Mouse (Mus musculus): ENCODE measurements around the gene Rbfox1. TPM values are rescaled to one million over a fixed set of nuclear protein-coding genes. Genes with fewer than 3 reads are reported as not detected.

The Rbfox1 gene
- polyA plus RNA-seq, 1 experiment from 2014 or later: 223 TPM

- H3K27ac ChIP-seq: no peak overlapping the region
- H3K9me3 ChIP-seq: no peaks in the 10 kb centered on the region
- H3K36me3 ChIP-seq (replicated peaks): no peaks in the 10 kb centered on the region
- H3K9ac ChIP-seq: no peak overlapping the region
- ATAC-seq (replicated peaks): no peak
- no peaks in the 10 kb centered on the region for H3K4me1 ChIP-seq
- no peak overlapping the region for H3K4me3 ChIP-seq
- no peak overlapping the region for H3K4me2 ChIP-seq
- no peaks in the 10 kb centered on the region for H3K27me3 ChIP-seq (replicated peaks)
- WGBS: 81% methylated on average over 4 of the region's 4 CpGs
Measured at GRCm38 (mm10) chr16:7251696-7252095, 1366.5 kb downstream of the Rbfox1 start.

- Histone ChIP-seq H3K27ac (no peak overlapping the region), H3K4me1 (no peaks in the 10 kb centered on the region), H3K9ac (no peak overlapping the region), H3K9me3 (no peaks in the 10 kb centered on the region), H3K4me3 (no peak overlapping the region), H3K4me2 (no peak overlapping the region), H3K27me3 (replicated peaks) (no peaks in the 10 kb centered on the region), H3K36me3 (replicated peaks) (no peaks in the 10 kb centered on the region)
- WGBS: 93% methylated on average over 4 of the region's 4 CpGs
- ATAC-seq (replicated peaks): no peak
Measured at GRCm38 (mm10) chr16:7257366-7257765, 1372.2 kb downstream of the Rbfox1 start.

- no peaks in the 10 kb centered on the region for H3K9me3 ChIP-seq
- no peak overlapping the region for H3K4me2 ChIP-seq
- ATAC-seq (replicated peaks): no peak
- WGBS: 91% methylated on average over 1 of the region's 1 CpGs
- H3K9ac ChIP-seq: no peak overlapping the region
- H3K36me3 ChIP-seq (replicated peaks): no peaks in the 10 kb centered on the region
- no peak overlapping the region for H3K27ac ChIP-seq
- H3K4me3 ChIP-seq: no peak overlapping the region
- no peaks in the 10 kb centered on the region for H3K4me1 ChIP-seq
- no peaks in the 10 kb centered on the region for H3K27me3 ChIP-seq (replicated peaks)
Measured at GRCm38 (mm10) chr16:7263261-7263660, 1378.1 kb downstream of the Rbfox1 start.

- Histone ChIP-seq H3K4me1 (no peaks in the 10 kb centered on the region), H3K9me3 (no peaks in the 10 kb centered on the region), H3K9ac (no peak overlapping the region), H3K27me3 (replicated peaks) (no peaks in the 10 kb centered on the region), H3K4me3 (no peak overlapping the region), H3K27ac (no peak overlapping the region), H3K4me2 (no peak overlapping the region), H3K36me3 (replicated peaks) (no peaks in the 10 kb centered on the region)
- ATAC-seq (replicated peaks): no peak
Measured at GRCm38 (mm10) chr16:7265715-7266114, 1380.6 kb downstream of the Rbfox1 start.

GRCm38 (mm10) chr16:7275501-7275900, 1390.3 kb downstream of the Rbfox1 start:
- Histone ChIP-seq H3K9me3 (no peaks in the 10 kb centered on the region), H3K4me2 (no peak overlapping the region), H3K4me1 (0 out of 2 replicates have a peak, but pooled peaks cover 3% of the 10 kb centered on the region), H3K9ac (no peak overlapping the region), H3K27me3 (replicated peaks) (no peaks in the 10 kb centered on the region), H3K36me3 (replicated peaks) (no peaks in the 10 kb centered on the region), H3K4me3 (no peak overlapping the region), H3K27ac (no peak overlapping the region)
- 91% methylated on average over 5 of the region's 5 CpGs for WGBS
- ATAC-seq (replicated peaks): no peak

GRCm38 (mm10) chr16:7275901-7276300, 1390.7 kb downstream of the Rbfox1 start:
- Histone ChIP-seq H3K4me3 (no peak overlapping the region), H3K9ac (no peak overlapping the region), H3K4me1 (0 out of 2 replicates have a peak, but pooled peaks cover 3% of the 10 kb centered on the region), H3K27me3 (replicated peaks) (no peaks in the 10 kb centered on the region), H3K36me3 (replicated peaks) (no peaks in the 10 kb centered on the region), H3K9me3 (no peaks in the 10 kb centered on the region), H3K27ac (no peak overlapping the region), H3K4me2 (no peak overlapping the region)
- no peak for ATAC-seq (replicated peaks)
- 42% methylated on average over 1 of the region's 1 CpGs for WGBS

GRCm38 (mm10) chr16:7279544-7279943, 1394.4 kb downstream of the Rbfox1 start:
- no peak overlapping the region for H3K27ac ChIP-seq
- WGBS: 73% methylated on average over 5 of the region's 5 CpGs
- no peak overlapping the region for H3K4me2 ChIP-seq
- H3K4me1 ChIP-seq: 0 out of 2 replicates have a peak, but pooled peaks cover 3% of the 10 kb centered on the region
- H3K27me3 ChIP-seq (replicated peaks): no peaks in the 10 kb centered on the region
- no peak for ATAC-seq (replicated peaks)
- H3K4me3 ChIP-seq: no peak overlapping the region
- H3K9me3 ChIP-seq: no peaks in the 10 kb centered on the region
- no peaks in the 10 kb centered on the region for H3K36me3 ChIP-seq (replicated peaks)
- no peak overlapping the region for H3K9ac ChIP-seq

- H3K27ac ChIP-seq: no peak overlapping the region
- H3K9me3 ChIP-seq: no peaks in the 10 kb centered on the region
- H3K27me3 ChIP-seq (replicated peaks): no peaks in the 10 kb centered on the region
- 0 out of 2 replicates have a peak, but pooled peaks cover 3% of the 10 kb centered on the region for H3K4me1 ChIP-seq
- H3K4me2 ChIP-seq: no peak overlapping the region
- no peak overlapping the region for H3K9ac ChIP-seq
- WGBS: 91% methylated on average over 7 of the region's 7 CpGs
- H3K36me3 ChIP-seq (replicated peaks): no peaks in the 10 kb centered on the region
- no peak overlapping the region for H3K4me3 ChIP-seq
- no peak for ATAC-seq (replicated peaks)
Measured at GRCm38 (mm10) chr16:7282257-7282656, 1397.1 kb downstream of the Rbfox1 start.

- H3K36me3 ChIP-seq (replicated peaks): no peaks in the 10 kb centered on the region
- H3K27me3 ChIP-seq (replicated peaks): no peaks in the 10 kb centered on the region
- no peak overlapping the region for H3K9ac ChIP-seq
- H3K4me1 ChIP-seq: no peaks in the 10 kb centered on the region
- H3K4me3 ChIP-seq: no peak overlapping the region
- no peak overlapping the region for H3K4me2 ChIP-seq
- H3K27ac ChIP-seq: no peak overlapping the region
- 49% methylated on average over 16 of the region's 16 CpGs for WGBS
- no peaks in the 10 kb centered on the region for H3K9me3 ChIP-seq
- no peak for ATAC-seq (replicated peaks)
Measured at GRCm38 (mm10) chr16:7292985-7293805, 1408.0 kb downstream of the Rbfox1 start.

- H3K36me3 ChIP-seq (replicated peaks): no peaks in the 10 kb centered on the region
- H3K27ac ChIP-seq: no peak overlapping the region
- no peak overlapping the region for H3K4me3 ChIP-seq
- H3K9me3 ChIP-seq: no peaks in the 10 kb centered on the region
- no peak overlapping the region for H3K4me2 ChIP-seq
- no peaks in the 10 kb centered on the region for H3K27me3 ChIP-seq (replicated peaks)
- no peak for ATAC-seq (replicated peaks)
- WGBS: 62% methylated on average over 3 of the region's 3 CpGs
- no peak overlapping the region for H3K9ac ChIP-seq
- H3K4me1 ChIP-seq: no peaks in the 10 kb centered on the region
Measured at GRCm38 (mm10) chr16:7302416-7302815, 1417.3 kb downstream of the Rbfox1 start.

GRCm38 (mm10) chr16:7329196-7329595, 1444.0 kb downstream of the Rbfox1 start:
- no peak for ATAC-seq (replicated peaks)
- Histone ChIP-seq H3K27me3 (replicated peaks) (no peaks in the 10 kb centered on the region), H3K4me2 (no peak overlapping the region), H3K9me3 (no peaks in the 10 kb centered on the region), H3K4me1 (no peaks in the 10 kb centered on the region), H3K9ac (no peak overlapping the region), H3K27ac (no peak overlapping the region), H3K4me3 (no peak overlapping the region), H3K36me3 (replicated peaks) (no peaks in the 10 kb centered on the region)
- 74% methylated on average over 3 of the region's 3 CpGs for WGBS

- Histone ChIP-seq H3K4me1 (0 out of 2 replicates have a peak, but pooled peaks cover 5% of the 10 kb centered on the region), H3K27ac (no peak overlapping the region), H3K36me3 (replicated peaks) (no peaks in the 10 kb centered on the region), H3K9me3 (no peaks in the 10 kb centered on the region), H3K27me3 (replicated peaks) (no peaks in the 10 kb centered on the region), H3K4me2 (no peak overlapping the region), H3K4me3 (no peak overlapping the region), H3K9ac (no peak overlapping the region)
- WGBS: 20% methylated on average over 4 of the region's 4 CpGs
- ATAC-seq (replicated peaks): no peak
Measured at GRCm38 (mm10) chr16:7341186-7341585, 1456.0 kb downstream of the Rbfox1 start.

- no peak for ATAC-seq (replicated peaks)
- 76% methylated on average over 3 of the region's 3 CpGs for WGBS
Measured at GRCm38 (mm10) chr16:7345298-7345697, 1460.1 kb downstream of the Rbfox1 start.

More at GRCm38 (mm10) chr16:7345298-7345697, 1460.1 kb downstream of the Rbfox1 start:
- Histone ChIP-seq H3K4me3 (no peak overlapping the region), H3K9me3 (no peaks in the 10 kb centered on the region), H3K36me3 (replicated peaks) (no peaks in the 10 kb centered on the region), H3K4me1 (0 out of 2 replicates have a peak, but pooled peaks cover 8% of the 10 kb centered on the region), H3K9ac (no peak overlapping the region), H3K27ac (no peak overlapping the region), H3K27me3 (replicated peaks) (no peaks in the 10 kb centered on the region), H3K4me2 (no peak overlapping the region)
